Mouse (Mus musculus) small intestine, adult 2 months (tissue): Measurements from ENCODE around the gene Artn.

ENCODE experiments used
- CTCF ChIP-seq: fragments of 200-500 bp; IDR thresholded peaks from 2 replicates; pipeline ENCODE4 v1.5.1; 2012; ENCODE audit warnings: low read depth, mild to moderate bottlenecking, control low read depth, inconsistent platforms, low read length, moderate library complexity, mixed read lengths; ENCODE audit not compliant: insufficient replicate concordance, insufficient read length; ENCODE audit errors: extremely low read depth
- POLR2A ChIP-seq: fragments of 200-500 bp; IDR thresholded peaks from 2 replicates; pipeline ENCODE4 v1.6.1; 2012; ENCODE audit warnings: low read depth, mild to moderate bottlenecking, control low read depth, inconsistent platforms, low read length, moderate library complexity

GRCm38 (mm10) chr4:117878301-117878700 is 51.3 kb downstream of the Artn start:
- TF ChIP-seq POLR2A = no peak
- no peak for TF ChIP-seq CTCF
